Mouse (Mus musculus): Measurements from ENCODE around the gene Galnt17. TPM values are rescaled to one million over a fixed set of nuclear protein-coding genes. Genes with fewer than 3 reads are reported as not detected.

Gene Galnt17
- total and polyA plus RNA-seq, 2 experiments from 2014 or later, result 4.8 to 16.7 TPM

GRCm38 (mm10) chr5:131165681-131166080, 142.6 kb downstream of the Galnt17 start:
- 39% methylated on average over 7 of the region's 7 CpGs for WGBS
- no peaks in the 10 kb centered on the region for H3K9me3 ChIP-seq (ENCODE audit: low read length)
- H3K36me3 ChIP-seq (ENCODE audit: insufficient read depth, low read length), result no peaks in the 10 kb centered on the region
- TF ChIP-seq CTCF (IDR thresholded peaks at IDR 0.05), result no peak
- no peak for ATAC-seq (ENCODE audit: low FRiP score)
- no peak overlapping the region for H3K27ac ChIP-seq (ENCODE audit: low read depth, low read length)
- peak; percentile 19 for DNase-seq (ENCODE audit: low spot score)
- no peaks in the 10 kb centered on the region for H3K4me1 ChIP-seq (ENCODE audit: insufficient read depth, low read length)
- H3K4me2 ChIP-seq (ENCODE audit: low read depth, low read length, poor library complexity, severe bottlenecking), result no peak overlapping the region
- no peaks in the 10 kb centered on the region for H3K27me3 ChIP-seq (ENCODE audit: insufficient read depth, low read length)
- H3K4me3 ChIP-seq (ENCODE audit: low read depth, low read length), result no peak overlapping the region
- no peak overlapping the region for H3K9ac ChIP-seq (replicated peaks; ENCODE audit: low read length, poor library complexity, severe bottlenecking)

- TF ChIP-seq CTCF (IDR thresholded peaks at IDR 0.05), result no peak
- 82% methylated on average over 4 of the region's 4 CpGs for WGBS
- Histone ChIP-seq H3K27me3 (ENCODE audit: insufficient read depth, low read length) (no peaks in the 10 kb centered on the region), H3K4me1 (ENCODE audit: insufficient read depth, low read length) (no peaks in the 10 kb centered on the region), H3K4me3 (ENCODE audit: low read depth, low read length) (no peak overlapping the region), H3K4me2 (ENCODE audit: low read depth, low read length, poor library complexity, severe bottlenecking) (no peak overlapping the region), H3K36me3 (ENCODE audit: insufficient read depth, low read length) (no peaks in the 10 kb centered on the region), H3K27ac (ENCODE audit: low read depth, low read length) (no peak overlapping the region), H3K9me3 (ENCODE audit: low read length) (no peaks in the 10 kb centered on the region), H3K9ac (replicated peaks; ENCODE audit: low read length, poor library complexity, severe bottlenecking) (no peak overlapping the region)
- ATAC-seq (ENCODE audit: low FRiP score) (no peak), DNase-seq (ENCODE audit: low spot score) (no peak)
These were observed 150.4 kb downstream of the Galnt17 start for GRCm38 (mm10) chr5:131157866-131158265.

DNA sequence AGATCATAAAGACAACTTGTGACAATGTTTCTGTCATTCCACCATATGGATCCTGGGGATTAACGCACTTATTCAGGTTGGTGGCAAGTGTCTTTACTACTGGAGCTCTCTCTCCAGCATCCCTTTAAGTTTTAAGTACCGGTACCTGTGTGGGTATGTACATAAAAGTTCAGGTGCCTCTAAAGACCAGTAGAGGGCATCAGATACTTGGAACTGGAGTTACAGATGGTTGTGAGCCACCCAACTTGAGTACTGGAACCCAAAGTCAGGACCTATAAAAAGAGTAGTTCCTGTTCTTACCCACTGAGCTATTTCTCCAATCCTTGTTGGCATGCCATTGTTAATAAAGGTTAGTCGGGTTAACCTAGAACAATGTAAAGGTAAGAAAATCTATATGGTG, 152.0 kb downstream of the Galnt17 start:
- H3K27ac ChIP-seq (ENCODE audit: low read depth, low read length), result no peak overlapping the region
- H3K4me2 ChIP-seq (ENCODE audit: low read depth, low read length, poor library complexity, severe bottlenecking), result no peak overlapping the region
- no peaks in the 10 kb centered on the region for H3K36me3 ChIP-seq (ENCODE audit: insufficient read depth, low read length)
- ATAC-seq (ENCODE audit: low FRiP score), result no peak
- TF ChIP-seq CTCF (IDR thresholded peaks at IDR 0.05), result no peak
- H3K9ac ChIP-seq (replicated peaks; ENCODE audit: low read length, poor library complexity, severe bottlenecking), result no peak overlapping the region
- no peak overlapping the region for H3K4me3 ChIP-seq (ENCODE audit: low read depth, low read length)
- no peak for DNase-seq (ENCODE audit: low spot score)
- H3K27me3 ChIP-seq (ENCODE audit: insufficient read depth, low read length), result no peaks in the 10 kb centered on the region
- H3K4me1 ChIP-seq (ENCODE audit: insufficient read depth, low read length), result no peaks in the 10 kb centered on the region
- 72% methylated on average over 3 of the region's 3 CpGs for WGBS
- H3K9me3 ChIP-seq (ENCODE audit: low read length), result no peaks in the 10 kb centered on the region

GRCm38 (mm10) chr5:131142606-131143005, 165.7 kb downstream of the Galnt17 start:
- Histone ChIP-seq H3K27me3 (ENCODE audit: insufficient read depth, low read length) (no peaks in the 10 kb centered on the region), H3K4me2 (ENCODE audit: low read depth, low read length, poor library complexity, severe bottlenecking) (no peak overlapping the region), H3K9me3 (ENCODE audit: low read length) (no peaks in the 10 kb centered on the region), H3K36me3 (ENCODE audit: insufficient read depth, low read length) (no peaks in the 10 kb centered on the region), H3K9ac (replicated peaks; ENCODE audit: low read length, poor library complexity, severe bottlenecking) (no peak overlapping the region), H3K4me1 (ENCODE audit: insufficient read depth, low read length) (no peaks in the 10 kb centered on the region), H3K27ac (ENCODE audit: low read depth, low read length) (no peak overlapping the region), H3K4me3 (ENCODE audit: low read depth, low read length) (no peak overlapping the region)
- 86% methylated on average over 4 of the region's 4 CpGs for WGBS
- no peak for DNase-seq (ENCODE audit: low spot score)
- TF ChIP-seq CTCF (IDR thresholded peaks at IDR 0.05), result no peak
- ATAC-seq (ENCODE audit: low FRiP score), result no peak

- Histone ChIP-seq H3K4me2 (ENCODE audit: low read depth, low read length, poor library complexity, severe bottlenecking) (no peak overlapping the region), H3K36me3 (ENCODE audit: insufficient read depth, low read length) (no peaks in the 10 kb centered on the region), H3K27me3 (ENCODE audit: insufficient read depth, low read length) (no peaks in the 10 kb centered on the region), H3K4me3 (ENCODE audit: low read depth, low read length) (no peak overlapping the region), H3K27ac (ENCODE audit: low read depth, low read length) (no peak overlapping the region), H3K4me1 (ENCODE audit: insufficient read depth, low read length) (0 out of 2 replicates have a peak, but pooled peaks cover 5% of the 10 kb centered on the region), H3K9ac (replicated peaks; ENCODE audit: low read length, poor library complexity, severe bottlenecking) (no peak overlapping the region), H3K9me3 (ENCODE audit: low read length) (no peaks in the 10 kb centered on the region)
- DNase-seq (ENCODE audit: low spot score) (no peak), ATAC-seq (ENCODE audit: low FRiP score) (no peak)
- no peak for TF ChIP-seq CTCF (IDR thresholded peaks at IDR 0.05)
These were observed 173.5 kb downstream of the Galnt17 start for GRCm38 (mm10) chr5:131134809-131135208.

GRCm38 (mm10) chr5:131120296-131120840, 187.9 kb downstream of the Galnt17 start:
- Histone ChIP-seq H3K4me2 (ENCODE audit: low read depth, low read length, poor library complexity, severe bottlenecking) (no peak overlapping the region), H3K4me3 (ENCODE audit: low read depth, low read length) (no peak overlapping the region), H3K9ac (replicated peaks; ENCODE audit: low read length, poor library complexity, severe bottlenecking) (no peak overlapping the region), H3K27ac (ENCODE audit: low read depth, low read length) (no peak overlapping the region), H3K9me3 (ENCODE audit: low read length) (no peaks in the 10 kb centered on the region), H3K27me3 (ENCODE audit: insufficient read depth, low read length) (no peaks in the 10 kb centered on the region), H3K36me3 (ENCODE audit: insufficient read depth, low read length) (no peaks in the 10 kb centered on the region), H3K4me1 (ENCODE audit: insufficient read depth, low read length) (no peaks in the 10 kb centered on the region; the same call in 1 of the 2 replicates)
- 68% methylated on average over 8 of the region's 8 CpGs for whole genome bisulfite sequencing
- no peak for DNase-seq (ENCODE audit: low spot score)
- ATAC-seq (ENCODE audit: low FRiP score), result no peak
- no peak for TF ChIP-seq CTCF (IDR thresholded peaks at IDR 0.05)
